Mouse (Mus musculus) hindbrain, embryonic 16.5 days (tissue): Measurements from ENCODE around the gene Tor4a. TPM values are rescaled to one million over a fixed set of nuclear protein-coding genes. Genes with fewer than 3 reads are reported as not detected.

Experiments used
- ATAC-seq: fragments of 200-750 bp; cut with Nextera tagmentation; 2 replicates; pipeline ENCODE4 v1.8.0; 2017; ENCODE audit warnings: moderate TSS enrichment, moderate library complexity
- H3K27ac ChIP-seq: fragments of 300-500 bp; sonication (generic); 2 replicates; pipeline ENCODE4 v1.5.1; 2014; ENCODE audit warnings: low read depth, mild to moderate bottlenecking, control low read depth, low read length, moderate library complexity
- H3K27me3 ChIP-seq: fragments of 300-500 bp; sonication (generic); replicated peaks from 2 replicates; pipeline ENCODE4 v1.6.1; 2014; ENCODE audit warnings: low read length; ENCODE audit not compliant: control insufficient read depth, insufficient read depth
- H3K36me3 ChIP-seq: fragments of 300-500 bp; sonication (generic); 2 replicates; pipeline ENCODE4 v1.6.1; 2014; ENCODE audit warnings: mild to moderate bottlenecking, low read length, moderate library complexity, mixed read lengths; ENCODE audit not compliant: control insufficient read depth, insufficient read depth
- H3K4me1 ChIP-seq: fragments of 300-500 bp; sonication (generic); 2 replicates; pipeline ENCODE4 v1.6.1; 2014; ENCODE audit warnings: low read depth, low read length; ENCODE audit not compliant: control insufficient read depth, insufficient read depth
- H3K4me2 ChIP-seq: fragments of 300-500 bp; sonication (generic); 2 replicates; pipeline ENCODE4 v1.6.1; 2014; ENCODE audit warnings: mild to moderate bottlenecking, low read length, control low read depth, moderate library complexity
- H3K4me3 ChIP-seq: fragments of 300-500 bp; sonication (generic); 2 replicates; pipeline ENCODE4 v1.5.1; 2014; ENCODE audit warnings: mild to moderate bottlenecking, low read length, control low read depth, moderate library complexity
- H3K9ac ChIP-seq: fragments of 300-500 bp; sonication (generic); 2 replicates; pipeline ENCODE4 v1.6.1; 2014; ENCODE audit warnings: low read depth, mild to moderate bottlenecking, control low read depth, low read length, moderate library complexity
- H3K9me3 ChIP-seq: fragments of 300-500 bp; sonication (generic); 2 replicates; pipeline ENCODE4 v1.6.1; 2014; ENCODE audit warnings: mild to moderate bottlenecking, low read length, moderate library complexity; ENCODE audit not compliant: control insufficient read depth
- WGBS: fragments of 180-500 bp; shearing (Covaris S2); extraction: QIAGEN DNeasy Blood & Tissue Kit; methylation state at CpG from one replicate; pipeline ENCODE4 v1.1.7; 2014; 5-methylcytosine and 5-hydroxymethylcytosine counted together
- polyA plus RNA-seq: library from polyadenylated mRNA; unstranded; fragments of >200 nt; fragmentation: Nextera tagmentation; extraction: Ambion mirVana; gene quantifications from 2 replicates; pipeline ENCODE4 v1.2.1, GENCODE M21; 2015

The Tor4a gene
- polyA plus RNA-seq, 1 experiment from 2014 or later: 2.1 TPM

GRCm38 (mm10) chr2:25218445-25218844, 21.8 kb upstream of the Tor4a start, which contains the start of gene Fam166a:
Gene Fam166a, plus strand, starts transcription at chr2:25218745.
- no peak for ATAC-seq
- H3K9ac ChIP-seq: no peak within 1 kb of the TSS
- H3K27me3 ChIP-seq: 0 out of 2 replicates have a peak, but pooled peaks cover 2% of the 10 kb centered on the region
- no peak within 1 kb of the TSS for H3K27ac ChIP-seq
- no peaks in the 10 kb centered on the region for H3K9me3 ChIP-seq
- H3K36me3 ChIP-seq: peaks cover 3% of the 10 kb centered on the region; the same call in 1 of the 2 replicates
- H3K4me3 ChIP-seq: no peak within 1 kb of the TSS
- H3K4me1 ChIP-seq: peaks cover 4% of the 10 kb centered on the region
- no peak within 1 kb of the TSS for H3K4me2 ChIP-seq

- Histone ChIP-seq H3K27me3 (0 out of 2 replicates have a peak, but pooled peaks cover 2% of the 10 kb centered on the region), H3K4me2 (no peak overlapping the region), H3K9ac (no peak overlapping the region), H3K4me1 (no peaks in the 10 kb centered on the region), H3K36me3 (peaks cover 3% of the 10 kb centered on the region; the same call in 1 of the 2 replicates), H3K4me3 (no peak overlapping the region), H3K9me3 (no peaks in the 10 kb centered on the region), H3K27ac (no peak overlapping the region)
- WGBS: 66% methylated on average over 2 of the region's 2 CpGs
- ATAC-seq: no peak
Measured at GRCm38 (mm10) chr2:25217666-25218065, 21.0 kb upstream of the Tor4a start.

- Histone ChIP-seq H3K27me3 (0 out of 2 replicates have a peak, but pooled peaks cover 2% of the 10 kb centered on the region), H3K27ac (no peak within 1 kb of the TSS), H3K9ac (no peak within 1 kb of the TSS), H3K4me3 (no peak within 1 kb of the TSS), H3K36me3 (no peaks in the 10 kb centered on the region), H3K9me3 (no peaks in the 10 kb centered on the region), H3K4me1 (peaks cover 11% of the 10 kb centered on the region), H3K4me2 (no peak within 1 kb of the TSS)
- WGBS: 86% methylated on average over 3 of the region's 3 CpGs
- ATAC-seq: no peak
Measured at GRCm38 (mm10) chr2:25214444-25214843, 17.8 kb upstream of the Tor4a start, which contains the start of gene Stpg3. Gene Stpg3, minus strand, starts transcription at chr2:25214637.

GRCm38 (mm10) chr2:25213266-25213865, 16.7 kb upstream of the Tor4a start:
- ATAC-seq: no peak
- 0 out of 2 replicates have a peak, but pooled peaks cover 2% of the 10 kb centered on the region for H3K27me3 ChIP-seq

GRCm38 (mm10) chr2:25211121-25211670, 14.5 kb upstream of the Tor4a start, which contains the start of gene Nelfb:
Gene Nelfb, minus strand, starts transcription at chr2:25211489.
- H3K27ac ChIP-seq: peak within 1 kb of the TSS; percentile 94
- H3K4me2 ChIP-seq: peak within 1 kb of the TSS; percentile 94
- H3K4me3 ChIP-seq: peak within 1 kb of the TSS; percentile 82
- peak within 1 kb of the TSS; percentile 92 for H3K9ac ChIP-seq
- 0 out of 2 replicates have a peak, but pooled peaks cover 2% of the 10 kb centered on the region for H3K27me3 ChIP-seq
- no peaks in the 10 kb centered on the region for H3K9me3 ChIP-seq
- WGBS: under 1% methylated on average over 43 of the region's 44 CpGs
- H3K4me1 ChIP-seq: peaks cover 21% of the 10 kb centered on the region
- peaks cover 5% of the 10 kb centered on the region for H3K36me3 ChIP-seq
- ATAC-seq: peak; percentile 94

More at GRCm38 (mm10) chr2:25213266-25213865, 16.7 kb upstream of the Tor4a start:
- peaks cover 19% of the 10 kb centered on the region for H3K4me1 ChIP-seq
- no peak overlapping the region for H3K9ac ChIP-seq
- no peaks in the 10 kb centered on the region for H3K36me3 ChIP-seq
- H3K4me3 ChIP-seq: no peak overlapping the region
- WGBS: 67% methylated on average over 23 of the region's 23 CpGs
- H3K9me3 ChIP-seq: no peaks in the 10 kb centered on the region
- no peak overlapping the region for H3K27ac ChIP-seq
- no peak overlapping the region for H3K4me2 ChIP-seq

GRCm38 (mm10) chr2:25210686-25211085, 14.0 kb upstream of the Tor4a start:
- peaks cover 21% of the 10 kb centered on the region for H3K4me1 ChIP-seq
- H3K4me3 ChIP-seq: peak overlapping the region; percentile 82
- H3K27me3 ChIP-seq: 0 out of 2 replicates have a peak, but pooled peaks cover 2% of the 10 kb centered on the region
- peak overlapping the region; percentile 94 for H3K27ac ChIP-seq
- under 1% methylated on average over 24 of the region's 24 CpGs for WGBS
- peak; percentile 53; the same call in 1 of the 2 replicates for ATAC-seq
- H3K36me3 ChIP-seq: peaks cover 10% of the 10 kb centered on the region
- no peaks in the 10 kb centered on the region for H3K9me3 ChIP-seq
- peak overlapping the region; percentile 94 for H3K4me2 ChIP-seq
- H3K9ac ChIP-seq: peak overlapping the region; percentile 92

- no peaks in the 10 kb centered on the region for H3K27me3 ChIP-seq
- no peak overlapping the region for H3K4me2 ChIP-seq
- no peaks in the 10 kb centered on the region for H3K9me3 ChIP-seq
- ATAC-seq: no peak
- H3K4me3 ChIP-seq: no peak overlapping the region
- 95% methylated on average over 1 of the region's 1 CpGs for WGBS
- H3K4me1 ChIP-seq: peaks cover 21% of the 10 kb centered on the region
- H3K9ac ChIP-seq: no peak overlapping the region
- peaks cover 30% of the 10 kb centered on the region for H3K36me3 ChIP-seq
- H3K27ac ChIP-seq: no peak overlapping the region
Measured at GRCm38 (mm10) chr2:25207593-25207992, 10.9 kb upstream of the Tor4a start.

- Histone ChIP-seq H3K4me1 (peaks cover 4% of the 10 kb centered on the region), H3K9me3 (no peaks in the 10 kb centered on the region), H3K36me3 (peaks cover 54% of the 10 kb centered on the region), H3K4me2 (no peak overlapping the region), H3K27ac (no peak overlapping the region), H3K9ac (no peak overlapping the region), H3K27me3 (no peaks in the 10 kb centered on the region), H3K4me3 (no peak overlapping the region)
- 60% methylated on average over 4 of the region's 4 CpGs for WGBS
- ATAC-seq: no peak
Measured at GRCm38 (mm10) chr2:25203631-25204214, 7.0 kb upstream of the Tor4a start.

GRCm38 (mm10) chr2:25200631-25201030, 3.9 kb upstream of the Tor4a start:
- 97% methylated on average over 2 of the region's 2 CpGs for WGBS
- H3K4me1 ChIP-seq: no peaks in the 10 kb centered on the region
- no peak for ATAC-seq
- no peak overlapping the region for H3K27ac ChIP-seq
- H3K9ac ChIP-seq: no peak overlapping the region
- no peak overlapping the region for H3K4me3 ChIP-seq
- H3K36me3 ChIP-seq: peaks cover 45% of the 10 kb centered on the region
- H3K4me2 ChIP-seq: no peak overlapping the region
- H3K9me3 ChIP-seq: no peaks in the 10 kb centered on the region
- peaks cover 11% of the 10 kb centered on the region for H3K27me3 ChIP-seq
